Mouse (Mus musculus) intestine, embryonic 14.5 days (tissue): Measurements from ENCODE around the gene 1110008P14Rik. TPM values are rescaled to one million over a fixed set of nuclear protein-coding genes. Genes with fewer than 3 reads are reported as not detected.
A peak's percentile ranks its signal among the peaks of the same experiment; 100 is the strongest.

Experiments
- ATAC-seq: fragments of 200-750 bp; cut with Nextera tagmentation; replicated peaks from 2 replicates; pipeline ENCODE4 v1.8.0; 2017; ENCODE audit warnings: low read depth, moderate number of reproducible peaks, moderate TSS enrichment, moderate library complexity; ENCODE audit not compliant: low FRiP score, low TSS enrichment
- DNase-seq: peaks from one replicate; pipeline ENCODE4 v3.0.0-alpha.2; 2018; ENCODE audit warnings: low spot score
- H3K27ac ChIP-seq: fragments of 300-500 bp; sonication (generic); 2 replicates; pipeline ENCODE4 v1.5.1; 2014; ENCODE audit warnings: low read depth, mild to moderate bottlenecking, control low read depth
- H3K27me3 ChIP-seq: fragments of 300-500 bp; sonication (generic); replicated peaks from 2 replicates; pipeline ENCODE4 v1.6.1; 2014; ENCODE audit warnings: low read length, control low read depth; ENCODE audit not compliant: control insufficient read depth, insufficient read depth
- H3K36me3 ChIP-seq: fragments of 300-500 bp; sonication (generic); 2 replicates; pipeline ENCODE4 v1.6.1; 2014; ENCODE audit warnings: low read length, control low read depth; ENCODE audit not compliant: control insufficient read depth, insufficient read depth
- H3K4me1 ChIP-seq: fragments of 300-500 bp; sonication (generic); replicated peaks from 2 replicates; pipeline ENCODE4 v1.6.1; 2014; ENCODE audit warnings: low read length, control low read depth, mixed read lengths; ENCODE audit not compliant: control insufficient read depth, insufficient read depth
- H3K4me2 ChIP-seq: fragments of 300-500 bp; sonication (generic); 2 replicates; pipeline ENCODE4 v1.6.1; 2014; ENCODE audit warnings: low read length
- H3K4me3 ChIP-seq: fragments of 300-500 bp; sonication (generic); 2 replicates; pipeline ENCODE4 v1.5.1; 2014; ENCODE audit warnings: low read depth, low read length, control low read depth, mixed read lengths
- H3K9ac ChIP-seq: fragments of 300-500 bp; sonication (generic); 2 replicates; pipeline ENCODE4 v1.6.1; 2014; ENCODE audit warnings: mild to moderate bottlenecking, low read length
- H3K9me3 ChIP-seq: fragments of 300-500 bp; sonication (generic); 2 replicates; pipeline ENCODE4 v1.6.1; 2016; ENCODE audit warnings: low read length, control low read depth; ENCODE audit not compliant: control insufficient read depth
- WGBS: fragments of 180-500 bp; shearing (Covaris S2); extraction: QIAGEN DNeasy Blood & Tissue Kit; methylation state at CpG from one replicate; pipeline ENCODE4 v1.1.7; 2014; 5-methylcytosine and 5-hydroxymethylcytosine counted together
- polyA plus RNA-seq: library from polyadenylated mRNA; unstranded; fragments of >200 nt; fragmentation: Nextera tagmentation; extraction: Ambion mirVana; gene quantifications from 2 replicates; pipeline ENCODE4 v1.2.1, GENCODE M21; 2014

The 1110008P14Rik gene
- polyA plus RNA-seq, 1 experiment from 2014 or later, result 35.7 TPM

GRCm38 (mm10) chr2:32381141-32381774 lies 480 bp downstream of the 1110008P14Rik start:
- Histone ChIP-seq H3K4me2 (peak overlapping the region; percentile 99), H3K9me3 (no peaks in the 10 kb centered on the region), H3K4me3 (peak overlapping the region; percentile 71), H3K4me1 (no peaks in the 10 kb centered on the region), H3K9ac (peak overlapping the region; percentile 58), H3K27ac (no peak overlapping the region), H3K27me3 (no peaks in the 10 kb centered on the region; the same call in 1 of the 2 replicates), H3K36me3 (peaks cover 30% of the 10 kb centered on the region)
- ATAC-seq (peak; percentile 56), DNase-seq (no peak)
- WGBS, result 2% methylated on average over 27 of the region's 27 CpGs

- DNase-seq, result no peak
- Histone ChIP-seq H3K4me3 (no peak overlapping the region), H3K27me3 (no peaks in the 10 kb centered on the region; the same call in 1 of the 2 replicates), H3K36me3 (peaks cover 42% of the 10 kb centered on the region), H3K9me3 (no peaks in the 10 kb centered on the region), H3K4me2 (no peak overlapping the region), H3K27ac (no peak overlapping the region), H3K4me1 (no peaks in the 10 kb centered on the region), H3K9ac (no peak overlapping the region)
- ATAC-seq, result no peak
- WGBS, result 89% methylated on average over 7 of the region's 7 CpGs
Measured at GRCm38 (mm10) chr2:32380001-32380500, 1.7 kb downstream of the 1110008P14Rik start.

DNA sequence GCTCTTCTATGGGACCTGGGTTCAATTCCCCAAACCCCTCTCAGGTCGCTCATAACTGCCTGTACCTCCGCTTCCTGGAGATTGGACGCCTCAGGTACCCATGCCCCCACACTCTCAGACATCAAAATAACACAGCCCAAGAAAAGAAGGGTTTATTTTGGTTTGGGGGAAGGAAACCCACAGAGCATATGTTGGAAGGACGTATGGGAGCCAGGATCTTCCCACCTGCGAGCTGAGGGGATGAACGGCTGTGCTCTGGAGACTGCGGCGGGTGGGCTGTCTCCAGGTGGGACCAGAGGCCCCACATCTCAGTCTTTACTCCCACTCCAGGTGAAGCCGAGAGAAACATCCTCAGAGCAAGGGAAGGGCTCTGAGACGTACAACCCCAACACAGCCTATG lies 4.8 kb downstream of the 1110008P14Rik start:
- H3K36me3 ChIP-seq, result peaks cover 68% of the 10 kb centered on the region
- no peaks in the 10 kb centered on the region for H3K9me3 ChIP-seq
- no peak overlapping the region for H3K27ac ChIP-seq

GRCm38 (mm10) chr2:32375317-32375940 lies 6.3 kb downstream of the 1110008P14Rik start:
- ATAC-seq (no peak), DNase-seq (no peak)
- WGBS, result 92% methylated on average over 13 of the region's 13 CpGs
- H3K9me3 ChIP-seq, result no peaks in the 10 kb centered on the region
- H3K9ac ChIP-seq, result no peak overlapping the region
- H3K27me3 ChIP-seq, result no peaks in the 10 kb centered on the region
- no peak overlapping the region for H3K4me3 ChIP-seq
- H3K36me3 ChIP-seq, result peaks cover 82% of the 10 kb centered on the region
- no peak overlapping the region for H3K27ac ChIP-seq
- no peak overlapping the region for H3K4me2 ChIP-seq
- H3K4me1 ChIP-seq, result no peaks in the 10 kb centered on the region

More for the DNA sequence above, 4.8 kb downstream of the 1110008P14Rik start:
- ATAC-seq (no peak), DNase-seq (no peak)
- no peak overlapping the region for H3K9ac ChIP-seq
- no peak overlapping the region for H3K4me2 ChIP-seq
- no peaks in the 10 kb centered on the region for H3K27me3 ChIP-seq
- no peaks in the 10 kb centered on the region for H3K4me1 ChIP-seq
- H3K4me3 ChIP-seq, result no peak overlapping the region
- 93% methylated on average over 10 of the region's 10 CpGs for WGBS

DNA sequence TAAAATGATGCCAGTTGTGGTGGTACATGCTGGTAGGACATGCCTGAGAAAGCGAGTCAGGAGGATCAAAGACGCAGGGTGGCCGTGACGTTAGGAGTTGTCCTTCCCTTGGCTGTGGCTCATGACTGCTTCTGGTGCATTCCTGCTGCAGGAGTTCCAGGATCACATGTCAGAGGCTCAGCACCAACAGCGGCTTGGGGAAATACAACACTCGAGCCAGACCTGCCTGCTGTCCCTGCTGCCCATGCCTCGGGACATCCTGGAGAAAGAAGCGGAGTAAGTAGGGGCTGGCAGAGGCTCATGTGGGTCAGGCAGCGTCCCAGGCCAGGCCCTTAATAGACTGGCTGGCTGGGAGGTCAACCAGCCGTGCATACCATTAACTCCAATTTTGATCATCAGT lies 7.5 kb downstream of the 1110008P14Rik start:
- peaks cover 94% of the 10 kb centered on the region for H3K36me3 ChIP-seq
- no peak for DNase-seq
- WGBS, result 91% methylated on average over 10 of the region's 10 CpGs

DNA sequence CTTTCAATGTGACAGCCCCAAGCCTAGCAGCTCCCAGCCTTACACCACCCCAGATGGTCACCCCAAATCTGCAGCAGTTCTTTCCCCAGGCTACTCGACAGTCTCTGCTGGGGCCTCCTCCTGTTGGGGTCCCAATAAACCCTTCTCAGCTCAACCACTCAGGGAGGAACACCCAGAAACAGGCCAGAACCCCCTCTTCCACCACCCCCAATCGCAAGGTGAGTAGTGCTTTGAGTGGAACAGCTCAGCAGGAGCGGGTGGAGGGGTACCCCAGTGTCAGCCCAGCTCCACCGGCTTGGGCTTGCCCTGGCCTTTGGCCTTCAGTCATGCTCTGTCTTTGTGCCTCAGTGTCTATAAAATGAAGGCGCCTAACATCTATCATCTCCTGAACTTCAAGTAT lies 14.4 kb downstream of the 1110008P14Rik start:
- peaks cover 74% of the 10 kb centered on the region for H3K36me3 ChIP-seq
- no peak for DNase-seq
- H3K27ac ChIP-seq, result no peak overlapping the region
- no peak overlapping the region for H3K4me2 ChIP-seq
- 0 out of 2 replicates have a peak, but pooled peaks cover 7% of the 10 kb centered on the region for H3K4me1 ChIP-seq
- WGBS, result 94% methylated on average over 5 of the region's 5 CpGs
- ATAC-seq, result no peak
- H3K27me3 ChIP-seq, result no peaks in the 10 kb centered on the region
- no peaks in the 10 kb centered on the region for H3K9me3 ChIP-seq
- no peak overlapping the region for H3K4me3 ChIP-seq
- H3K9ac ChIP-seq, result no peak overlapping the region

More for the DNA sequence above, 7.5 kb downstream of the 1110008P14Rik start:
- Histone ChIP-seq H3K4me2 (no peak overlapping the region), H3K27me3 (no peaks in the 10 kb centered on the region), H3K4me3 (no peak overlapping the region), H3K9me3 (no peaks in the 10 kb centered on the region), H3K4me1 (no peaks in the 10 kb centered on the region), H3K27ac (no peak overlapping the region), H3K9ac (no peak overlapping the region)
- no peak for ATAC-seq

GRCm38 (mm10) chr2:32364121-32364520 lies 17.6 kb downstream of the 1110008P14Rik start:
- DNase-seq (no peak), ATAC-seq (no peak)
- H3K36me3 ChIP-seq, result peaks cover 42% of the 10 kb centered on the region
- peak overlapping the region; percentile 69 for H3K4me2 ChIP-seq
- no peak overlapping the region for H3K4me3 ChIP-seq
- H3K9me3 ChIP-seq, result no peaks in the 10 kb centered on the region
- 84% methylated on average over 8 of the region's 8 CpGs for WGBS
- peaks cover 10% of the 10 kb centered on the region; the same call in 1 of the 2 replicates for H3K27me3 ChIP-seq
- H3K9ac ChIP-seq, result peak overlapping the region; percentile 83; the same call in 1 of the 2 replicates
- peaks cover 15% of the 10 kb centered on the region; the same call in 1 of the 2 replicates for H3K4me1 ChIP-seq
- no peak overlapping the region for H3K27ac ChIP-seq

DNA sequence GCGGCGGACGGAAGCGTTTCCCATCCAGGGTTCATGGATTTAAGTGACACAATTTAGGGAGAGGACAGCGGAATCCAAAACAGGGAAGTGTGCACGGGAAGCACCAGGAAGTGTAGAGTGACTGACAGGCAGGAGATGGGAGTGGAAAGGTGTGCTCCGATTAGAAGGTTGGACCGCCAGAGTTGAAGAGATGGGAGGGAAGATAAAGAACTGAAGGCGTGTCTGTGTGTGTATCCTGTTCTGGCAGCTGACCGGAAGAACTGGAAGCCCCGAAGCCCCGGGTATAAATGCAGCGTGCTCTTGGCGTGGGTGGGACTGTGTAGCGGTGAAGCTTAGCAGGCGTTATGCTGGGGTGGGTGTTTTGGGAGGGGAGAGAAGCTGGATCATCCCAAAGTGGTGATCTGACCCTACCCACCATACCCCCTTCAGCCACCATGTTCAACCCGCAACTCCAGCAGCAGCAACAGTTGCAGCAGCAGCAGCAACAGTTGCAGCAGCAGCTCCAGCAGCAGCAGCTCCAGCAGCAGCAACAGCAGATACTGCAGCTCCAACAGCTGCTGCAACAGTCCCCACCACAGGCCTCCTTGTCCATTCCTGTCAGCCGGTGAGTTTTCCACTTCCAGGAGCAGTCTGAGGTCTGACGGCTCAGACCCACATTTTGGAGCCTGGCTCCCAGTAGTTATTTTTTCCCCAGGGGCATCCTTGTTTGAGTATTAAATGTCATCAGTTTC lies 18.2 kb downstream of the 1110008P14Rik start:
- H3K9ac ChIP-seq, result peak overlapping the region; percentile 83
- 9% methylated on average over 19 of the region's 19 CpGs for WGBS
- H3K4me1 ChIP-seq, result peaks cover 15% of the 10 kb centered on the region; the same call in 1 of the 2 replicates
- no peak for DNase-seq
- H3K27me3 ChIP-seq, result peaks cover 10% of the 10 kb centered on the region; the same call in 1 of the 2 replicates
- peak overlapping the region; percentile 92 for H3K27ac ChIP-seq
- peak; percentile 55 for ATAC-seq
- no peaks in the 10 kb centered on the region for H3K9me3 ChIP-seq
- peak overlapping the region; percentile 69 for H3K4me2 ChIP-seq
- peaks cover 40% of the 10 kb centered on the region for H3K36me3 ChIP-seq
- H3K4me3 ChIP-seq, result peak overlapping the region; percentile 80
